Mouse (Mus musculus): Measurements from ENCODE around the gene Coro1c.

- TF ChIP-seq NRF1 (IDR thresholded peaks at IDR 0.05; ENCODE audit: low read depth, low read length) (no peak), POLR2AphosphoS2 (IDR thresholded peaks at IDR 0.05; ENCODE audit: low read depth, low read length) (no peak), ETS1 (conservative IDR thresholded peaks at IDR 0.05; ENCODE audit: low read depth, low read length) (no peak), IRF4 (IDR thresholded peaks at IDR 0.05; ENCODE audit: low read depth, low read length) (no peak), CTCF (conservative IDR thresholded peaks at IDR 0.05 in 1 of 2, IDR thresholded peaks at IDR 0.05 in 1 of 2; ENCODE audit: low read depth in 2 of 2, low read length in 2 of 2) (no peak), ZKSCAN1 (IDR thresholded peaks at IDR 0.05; ENCODE audit: borderline replicate concordance, low read depth, low read length) (no peak), MAZ (IDR thresholded peaks at IDR 0.05; ENCODE audit: low read depth, low read length) (no peak), NELFE (IDR thresholded peaks at IDR 0.05; ENCODE audit: low read depth, low read length) (no peak), MAFK (IDR thresholded peaks at IDR 0.05; ENCODE audit: insufficient replicate concordance, low read length) (no peak), PAX5 (IDR thresholded peaks at IDR 0.05; ENCODE audit: low read length) (no peak), ZNF384 (IDR thresholded peaks at IDR 0.05; ENCODE audit: low read depth, low read length) (no peak)
These were observed 95.9 kb downstream of the Coro1c start for GRCm38 (mm10) chr5:113812638-113813037.

All from CH12.LX (cell line).